Mouse (Mus musculus) hindbrain, postnatal 0 days (tissue): ENCODE measurements around the gene Cst3. TPM values are rescaled to one million over a fixed set of nuclear protein-coding genes. Genes with fewer than 3 reads are reported as not detected.

ENCODE experiments used
- ATAC-seq: fragments of 200-750 bp; cut with Nextera tagmentation; 2 replicates; pipeline ENCODE4 v1.8.0; 2017; ENCODE audit warnings: mild to moderate bottlenecking, moderate TSS enrichment, moderate library complexity
- DNase-seq: peaks from one replicate; pipeline ENCODE4 v3.0.0-alpha.2; 2015; ENCODE audit warnings: low spot score
- H3K27ac ChIP-seq: fragments of 300-500 bp; sonication (generic); 2 replicates; pipeline ENCODE4 v1.5.1; 2014; ENCODE audit warnings: mild to moderate bottlenecking
- H3K27me3 ChIP-seq: fragments of 300-500 bp; sonication (generic); 2 replicates; pipeline ENCODE4 v1.6.1; 2014; ENCODE audit warnings: low read length, mixed read lengths; ENCODE audit not compliant: insufficient read depth
- H3K36me3 ChIP-seq: fragments of 300-500 bp; sonication (generic); 2 replicates; pipeline ENCODE4 v1.6.1; 2014; ENCODE audit warnings: low read length, mixed read lengths; ENCODE audit not compliant: insufficient read depth
- H3K4me1 ChIP-seq: fragments of 300-500 bp; sonication (generic); 2 replicates; pipeline ENCODE4 v1.6.1; 2014; ENCODE audit warnings: antibody characterized with exemption, low read length, mixed read lengths; ENCODE audit not compliant: insufficient read depth
- H3K4me2 ChIP-seq: fragments of 300-500 bp; sonication (generic); 2 replicates; pipeline ENCODE4 v1.6.1; 2014; ENCODE audit warnings: low read depth, mild to moderate bottlenecking, low read length, moderate library complexity, mixed read lengths
- H3K4me3 ChIP-seq: fragments of 300-500 bp; sonication (generic); 2 replicates; pipeline ENCODE4 v1.5.1; 2014; ENCODE audit warnings: low read length
- H3K9ac ChIP-seq: fragments of 300-500 bp; sonication (generic); replicated peaks from 2 replicates; pipeline ENCODE4 v1.6.1; 2014; ENCODE audit warnings: mild to moderate bottlenecking, low read length, moderate library complexity, mixed read lengths
- H3K9me3 ChIP-seq: fragments of 300-500 bp; sonication (generic); 2 replicates; pipeline ENCODE4 v1.6.1; 2016; ENCODE audit warnings: low read length, mixed read lengths
- CTCF ChIP-seq: IDR thresholded peaks from 2 replicates; pipeline ENCODE4 v1.5.1; 2016; ENCODE audit warnings: antibody characterized with exemption, control low read depth, low read depth
- WGBS: fragments of 180-500 bp; shearing (Covaris S2); extraction: QIAGEN DNeasy Blood & Tissue Kit; methylation state at CpG from one replicate; pipeline ENCODE4 v1.1.7; 2014; 5-methylcytosine and 5-hydroxymethylcytosine counted together
- polyA plus RNA-seq: library from polyadenylated mRNA; unstranded; fragments of >200 nt; fragmentation: Nextera tagmentation; extraction: Ambion mirVana; gene quantifications from 2 replicates; pipeline ENCODE4 v1.2.1, GENCODE M21; 2015
- total RNA-seq: library from RNA; depleted of rRNA; stranded (reverse); fragments of >200 nt; gene quantifications from 2 replicates; pipeline ENCODE4 v1.2.3, GENCODE M21; 2014; rRNA removed

Cst3 gene
- 787 and 928 TPM in 2 replicates for total RNA-seq
- polyA plus RNA-seq = 1,585 and 1,721 TPM in 2 replicates

GRCm38 (mm10) chr2:148875335-148875811 is at the start of gene Cst3:
TSS of gene Cst3 (minus strand) at chr2:148875692.
- H3K27ac ChIP-seq = peak within 1 kb of the TSS; percentile 91
- H3K4me1 ChIP-seq = peaks cover 16% of the 10 kb centered on the region
- H3K4me2 ChIP-seq = peak within 1 kb of the TSS; percentile 67
- peak within 1 kb of the TSS; percentile 94 for H3K9ac ChIP-seq
- DNase-seq (peak; percentile 92), ATAC-seq (peak; percentile 97)
- peak within 1 kb of the TSS; percentile 93 for H3K4me3 ChIP-seq
- H3K9me3 ChIP-seq = no peaks in the 10 kb centered on the region
- TF ChIP-seq CTCF = peak; percentile 63
- WGBS = under 1% methylated on average over 18 of the region's 19 CpGs
- no peaks in the 10 kb centered on the region for H3K27me3 ChIP-seq
- peaks cover 12% of the 10 kb centered on the region for H3K36me3 ChIP-seq

GRCm38 (mm10) chr2:148902286-148902685 is 26.8 kb upstream of the Cst3 start:
- WGBS = 17% methylated on average over 5 of the region's 5 CpGs
- Histone ChIP-seq H3K27ac (no peak overlapping the region), H3K27me3 (no peaks in the 10 kb centered on the region), H3K36me3 (no peaks in the 10 kb centered on the region), H3K4me3 (no peak overlapping the region), H3K4me2 (no peak overlapping the region), H3K9ac (no peak overlapping the region), H3K4me1 (no peaks in the 10 kb centered on the region), H3K9me3 (no peaks in the 10 kb centered on the region)
- DNase-seq (peak; percentile 52), ATAC-seq (peak; percentile 89)
- peak; percentile 83 for TF ChIP-seq CTCF

DNA sequence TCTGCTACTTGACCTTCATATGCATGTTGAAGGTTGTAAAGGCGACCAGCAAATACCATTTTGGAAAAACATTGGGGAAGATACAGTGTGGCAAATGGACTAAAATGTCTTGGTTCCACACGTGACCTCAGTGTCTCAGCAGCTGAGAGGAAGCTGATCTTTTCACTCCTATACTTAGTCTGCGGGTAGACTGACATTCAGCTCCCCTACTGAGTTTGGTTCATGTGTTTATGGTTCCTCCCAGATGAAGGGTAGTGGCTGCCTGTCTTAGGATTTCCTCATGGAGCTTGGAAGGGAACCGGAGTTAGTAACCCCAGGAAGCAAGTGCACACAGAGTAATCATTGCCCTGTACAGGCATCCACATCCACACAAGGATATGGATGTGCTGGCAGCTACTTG is 24.8 kb upstream of the Cst3 start:
- 62% methylated on average over 4 of the region's 4 CpGs for WGBS
- Histone ChIP-seq H3K27me3 (no peaks in the 10 kb centered on the region), H3K4me1 (no peaks in the 10 kb centered on the region), H3K9ac (no peak overlapping the region), H3K36me3 (no peaks in the 10 kb centered on the region), H3K4me2 (no peak overlapping the region), H3K27ac (no peak overlapping the region), H3K9me3 (no peaks in the 10 kb centered on the region), H3K4me3 (no peak overlapping the region)
- DNase-seq (no peak), ATAC-seq (no peak)
- no peak for TF ChIP-seq CTCF

DNA sequence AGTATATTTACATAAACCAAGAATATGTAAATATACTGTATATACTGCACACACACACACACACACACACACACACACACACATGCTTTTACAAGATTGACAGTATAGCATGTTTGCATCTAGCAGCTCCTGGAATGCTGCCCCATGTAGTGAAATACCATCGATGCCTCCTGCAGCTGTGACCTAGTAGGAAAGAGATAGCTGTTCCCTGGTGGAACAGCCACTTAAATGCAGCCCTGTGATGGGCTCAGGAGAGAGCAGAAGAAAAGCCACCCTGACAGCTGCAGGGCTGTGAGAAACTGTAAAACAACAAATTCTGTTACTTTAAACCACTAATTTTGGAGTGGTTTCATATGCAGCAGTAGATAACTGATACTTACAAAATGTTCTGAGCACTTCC is 20.7 kb upstream of the Cst3 start:
- H3K27me3 ChIP-seq = no peaks in the 10 kb centered on the region
- no peak overlapping the region for H3K4me3 ChIP-seq
- H3K4me1 ChIP-seq = no peaks in the 10 kb centered on the region
- no peak for TF ChIP-seq CTCF
- no peak for ATAC-seq
- H3K9me3 ChIP-seq = no peaks in the 10 kb centered on the region
- WGBS = 79% methylated on average over 1 of the region's 1 CpGs
- no peak for DNase-seq
- H3K36me3 ChIP-seq = no peaks in the 10 kb centered on the region
- H3K4me2 ChIP-seq = no peak overlapping the region
- H3K27ac ChIP-seq = no peak overlapping the region
- no peak overlapping the region for H3K9ac ChIP-seq

DNA sequence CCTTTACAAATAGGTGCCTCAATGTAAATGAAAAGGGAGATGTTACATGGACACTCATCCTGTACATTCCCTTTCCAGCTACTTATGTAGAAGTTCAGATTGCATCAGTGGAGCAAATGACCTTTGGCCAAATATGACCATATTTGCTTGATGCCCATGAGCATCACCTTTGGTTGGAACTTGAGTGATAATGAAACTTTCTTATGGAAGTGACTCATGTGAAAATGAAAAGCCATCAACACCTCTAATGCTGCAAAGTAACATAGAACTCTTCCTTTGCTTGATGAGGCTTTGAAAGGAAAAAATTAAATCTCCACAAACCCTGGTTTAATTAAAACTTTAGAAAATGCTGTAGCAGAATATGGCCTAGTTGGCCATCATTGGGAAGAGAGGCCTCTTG is 17.6 kb upstream of the Cst3 start:
- Histone ChIP-seq H3K9me3 (no peaks in the 10 kb centered on the region), H3K9ac (no peak overlapping the region), H3K4me1 (0 out of 2 replicates have a peak, but pooled peaks cover 4% of the 10 kb centered on the region), H3K27me3 (no peaks in the 10 kb centered on the region), H3K36me3 (no peaks in the 10 kb centered on the region), H3K4me3 (no peak overlapping the region), H3K4me2 (no peak overlapping the region), H3K27ac (no peak overlapping the region)
- TF ChIP-seq CTCF = no peak
- no peak for DNase-seq
- ATAC-seq = no peak

- Histone ChIP-seq H3K36me3 (no peaks in the 10 kb centered on the region), H3K4me2 (no peak overlapping the region), H3K27ac (peak overlapping the region; percentile 76), H3K9me3 (no peaks in the 10 kb centered on the region), H3K27me3 (no peaks in the 10 kb centered on the region), H3K9ac (no peak overlapping the region), H3K4me1 (0 out of 2 replicates have a peak, but pooled peaks cover 4% of the 10 kb centered on the region), H3K4me3 (no peak overlapping the region)
- DNase-seq (peak; percentile 83), ATAC-seq (peak; percentile 96)
- no peak for TF ChIP-seq CTCF
- 19% methylated on average over 5 of the region's 5 CpGs for WGBS
Observed at GRCm38 (mm10) chr2:148890021-148890851, 14.7 kb upstream of the Cst3 start.
